7 mouse cellular contexts compared by ENCODE assay signal in the genomic region with DNA sequence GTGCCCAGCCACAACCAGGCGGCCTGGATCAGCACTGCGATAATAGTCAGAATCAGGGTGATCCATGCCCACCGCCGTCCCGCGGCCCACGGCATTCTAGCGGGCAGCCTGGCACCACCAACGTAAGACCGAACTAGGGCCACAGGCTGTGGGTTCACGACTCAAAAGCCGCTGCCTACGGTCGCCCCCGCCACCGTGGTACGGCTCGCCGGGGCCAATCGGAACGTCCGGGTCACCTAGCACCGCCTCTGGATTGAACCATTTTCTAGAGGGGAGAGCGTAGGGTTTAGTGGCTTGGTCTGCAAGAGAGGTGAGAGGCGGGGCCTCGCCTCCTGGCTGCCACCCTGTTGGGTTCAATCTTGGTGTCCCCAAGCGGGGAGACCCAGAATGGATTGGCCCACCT. TPM values are rescaled to one million over a fixed set of nuclear protein-coding genes. Genes with fewer than 3 reads are reported as not detected.
A peak's percentile ranks its signal among the peaks of the same experiment; 100 is the strongest.
DNase-seq lines count a peak whose midpoint lies in the region; ATAC-seq lines count a peak whose summit lies in the region.

No protein-coding gene starts in this region.

- peaks cover 14% of the 10 kb centered on the region for H3K36me3 ChIP-seq in embryonic facial prominence, embryonic 12.5 days
- H3K36me3 ChIP-seq in limb, embryonic 13.5 days, result peaks cover 10% of the 10 kb centered on the region
- H3K36me3 ChIP-seq in midbrain, embryonic 16.5 days (ENCODE audit: control insufficient read depth, insufficient read depth, low read length), result peaks cover 3% of the 10 kb centered on the region; the same call in 1 of the 2 replicates

- under 1% methylated on average over 27 of the region's 27 CpGs for WGBS in embryonic facial prominence, embryonic 12.5 days
- under 1% methylated on average over 27 of the region's 27 CpGs for WGBS in limb, embryonic 13.5 days
- 0% methylated on average over 27 of the region's 27 CpGs for WGBS in midbrain, embryonic 16.5 days

- peak overlapping the region; percentile 72 for H3K4me3 ChIP-seq in embryonic facial prominence, embryonic 12.5 days
- peak overlapping the region; percentile 77 for H3K4me3 ChIP-seq in limb, embryonic 13.5 days
- H3K4me3 ChIP-seq in midbrain, embryonic 16.5 days (ENCODE audit: low read depth, low read length), result peak overlapping the region; percentile 89

- no peaks in the 10 kb centered on the region for H3K27me3 ChIP-seq in embryonic facial prominence, embryonic 12.5 days
- no peaks in the 10 kb centered on the region for H3K27me3 ChIP-seq in limb, embryonic 13.5 days
- no peaks in the 10 kb centered on the region for H3K27me3 ChIP-seq in midbrain, embryonic 16.5 days (ENCODE audit: control insufficient read depth, insufficient read depth, low read depth, low read length)

- peak overlapping the region; percentile 78 for H3K27ac ChIP-seq in embryonic facial prominence, embryonic 12.5 days
- peak overlapping the region; percentile 67 for H3K27ac ChIP-seq in limb, embryonic 13.5 days
- H3K27ac ChIP-seq in midbrain, embryonic 16.5 days (ENCODE audit: low read length), result peak overlapping the region; percentile 88

- peak overlapping the region; percentile 73 for H3K9ac ChIP-seq in embryonic facial prominence, embryonic 12.5 days
- peak overlapping the region; percentile 82 for H3K9ac ChIP-seq in limb, embryonic 13.5 days
- peak overlapping the region; percentile 89 for H3K9ac ChIP-seq in midbrain, embryonic 16.5 days (ENCODE audit: low read depth, low read length)

- ATAC-seq in embryonic facial prominence, embryonic 12.5 days (ENCODE audit: insufficient number of reproducible peaks, insufficient read depth, low FRiP score, low TSS enrichment), result peak; percentile 95
- ATAC-seq in limb, embryonic 13.5 days (ENCODE audit: low FRiP score, low read depth), result peak; percentile 97
- peak; percentile 97 for ATAC-seq in midbrain, embryonic 16.5 days

- H3K9me3 ChIP-seq in embryonic facial prominence, embryonic 12.5 days, result peaks cover 5% of the 10 kb centered on the region
- peaks cover 5% of the 10 kb centered on the region for H3K9me3 ChIP-seq in limb, embryonic 13.5 days
- H3K9me3 ChIP-seq in midbrain, embryonic 16.5 days (replicated peaks; ENCODE audit: control insufficient read depth, low read length, poor library complexity, severe bottlenecking), result no peaks in the 10 kb centered on the region

- peak; percentile 92 for DNase-seq in adrenal gland, postnatal 25 days
- DNase-seq in heart, adult 18-20 months, result peak; percentile 97
- peak; percentile 96 for DNase-seq in kidney, adult 8-10 months
- DNase-seq in spleen, postnatal 10 days (ENCODE audit: low spot score in 2 of 2), result peak; percentile 77 to 88

- peak overlapping the region; percentile 93 for H3K4me2 ChIP-seq in embryonic facial prominence, embryonic 12.5 days (replicated peaks)
- peak overlapping the region; percentile 93 for H3K4me2 ChIP-seq in limb, embryonic 13.5 days (replicated peaks)
- H3K4me2 ChIP-seq in midbrain, embryonic 16.5 days (ENCODE audit: low read length), result peak overlapping the region; percentile 71

- peaks cover 14% of the 10 kb centered on the region for H3K4me1 ChIP-seq in embryonic facial prominence, embryonic 12.5 days
- H3K4me1 ChIP-seq in limb, embryonic 13.5 days, result peaks cover 15% of the 10 kb centered on the region
- H3K4me1 ChIP-seq in midbrain, embryonic 16.5 days (ENCODE audit: control insufficient read depth, insufficient read depth, low read length), result peaks cover 16% of the 10 kb centered on the region

RNA-seq across cellular contexts. Expression of gene Arid3c, which starts 10.2 kb away (rescaled TPM):
- not detected in 2 replicates for total RNA-seq in adrenal gland, postnatal 25 days (2021)
- polyA plus RNA-seq in embryonic facial prominence, embryonic 12.5 days (2016; fragmentation: Nextera tagmentation; extraction: Ambion mirVana), result 0.18 TPM in 1 of 2 replicates, not detected in the other
- total RNA-seq in heart, adult 18-20 months (2021), result not detected
- 0.14 TPM in 1 of 2 replicates, not detected in the other for polyA plus RNA-seq in limb, embryonic 13.5 days (2015; fragmentation: Nextera tagmentation; extraction: Ambion mirVana)
- polyA plus RNA-seq in midbrain, embryonic 16.5 days (2015; fragmentation: Nextera tagmentation; extraction: Ambion mirVana), result 0.58 and 1.2 TPM in 2 replicates

RNA-seq across cellular contexts. Expression of gene Galt, which starts 13.9 kb away (rescaled TPM):
- total RNA-seq in adrenal gland, postnatal 25 days (2021), result 40.8 and 47.6 TPM in 2 replicates
- 40.4 and 41.5 TPM in 2 replicates for polyA plus RNA-seq in embryonic facial prominence, embryonic 12.5 days (2016; fragmentation: Nextera tagmentation; extraction: Ambion mirVana)
- 10 to 100 TPM; 50.8 to 55.4 TPM for total RNA-seq in heart, adult 18-20 months (2021)
- polyA plus RNA-seq in limb, embryonic 13.5 days (2015; fragmentation: Nextera tagmentation; extraction: Ambion mirVana), result 40.4 and 47.3 TPM in 2 replicates
- polyA plus RNA-seq in midbrain, embryonic 16.5 days (2015; fragmentation: Nextera tagmentation; extraction: Ambion mirVana), result 52.5 and 58.9 TPM in 2 replicates

RNA-seq across cellular contexts. Expression of gene Sigmar1, which starts 14.8 kb away (rescaled TPM):
- total RNA-seq in adrenal gland, postnatal 25 days (2021), result 84.5 and 86.8 TPM in 2 replicates
- polyA plus RNA-seq in embryonic facial prominence, embryonic 12.5 days (2016; fragmentation: Nextera tagmentation; extraction: Ambion mirVana), result 74.1 and 76.6 TPM in 2 replicates
- total RNA-seq in heart, adult 18-20 months (2021), result 10 to 100 TPM; 17.8 to 20.9 TPM
- polyA plus RNA-seq in limb, embryonic 13.5 days (2015; fragmentation: Nextera tagmentation; extraction: Ambion mirVana), result 81.8 and 84.6 TPM in 2 replicates
- 57.3 and 65.1 TPM in 2 replicates for polyA plus RNA-seq in midbrain, embryonic 16.5 days (2015; fragmentation: Nextera tagmentation; extraction: Ambion mirVana)

RNA-seq across cellular contexts. Expression of gene Dctn3, which starts 18.2 kb away (rescaled TPM):
- 108 and 120 TPM in 2 replicates for total RNA-seq in adrenal gland, postnatal 25 days (2021)
- 117 and 122 TPM in 2 replicates for polyA plus RNA-seq in embryonic facial prominence, embryonic 12.5 days (2016; fragmentation: Nextera tagmentation; extraction: Ambion mirVana)
- total RNA-seq in heart, adult 18-20 months (2021), result 10 to 100 TPM; 70.4 to 79.1 TPM
- polyA plus RNA-seq in limb, embryonic 13.5 days (2015; fragmentation: Nextera tagmentation; extraction: Ambion mirVana), result 104 and 106 TPM in 2 replicates
- 295 and 313 TPM in 2 replicates for polyA plus RNA-seq in midbrain, embryonic 16.5 days (2015; fragmentation: Nextera tagmentation; extraction: Ambion mirVana)

RNA-seq across cellular contexts. Expression of gene Rpp25l, which starts 27.8 kb away (rescaled TPM):
- total RNA-seq in adrenal gland, postnatal 25 days (2021), result 34.5 and 36.2 TPM in 2 replicates
- polyA plus RNA-seq in embryonic facial prominence, embryonic 12.5 days (2016; fragmentation: Nextera tagmentation; extraction: Ambion mirVana), result 84.9 and 87.8 TPM in 2 replicates
- total RNA-seq in heart, adult 18-20 months (2021), result 10 to 100 TPM; 35.0 to 37.3 TPM
- 74.9 and 76.6 TPM in 2 replicates for polyA plus RNA-seq in limb, embryonic 13.5 days (2015; fragmentation: Nextera tagmentation; extraction: Ambion mirVana)
- polyA plus RNA-seq in midbrain, embryonic 16.5 days (2015; fragmentation: Nextera tagmentation; extraction: Ambion mirVana), result 52.3 and 52.4 TPM in 2 replicates

Comparison
In these comparisons a context has a peak if more than half of its experiments do, and no peak if none do; other contexts are left out.
1. Peak in every context shown above with its lines: DNase-seq, ATAC-seq, H3K4me3 ChIP-seq and H3K27ac ChIP-seq.